Mouse (Mus musculus) urinary bladder, adult 2 months (tissue): Measurements from ENCODE around the gene Qrich2. TPM values are rescaled to one million over a fixed set of nuclear protein-coding genes. Genes with fewer than 3 reads are reported as not detected.
A peak's percentile ranks its signal among the peaks of the same experiment; 100 is the strongest.
"Not testable (repeated sequence)": the region's sequence is repeated elsewhere in the genome, so short reads cannot be mapped to it uniquely, and the experiment has no call there.

Experiments used
- DNase-seq: peaks from one replicate; pipeline ENCODE4 v3.0.0; 2022; ENCODE audit warnings: low spot score
- polyA plus RNA-seq: library from polyadenylated mRNA; depleted of rRNA; stranded (reverse); fragments of >200 nt; gene quantifications from 2 replicates; pipeline ENCODE4 v1.2.3, GENCODE M21; 2012

Qrich2 gene
- polyA plus RNA-seq, 1 experiment: 0.12 TPM

GRCm38 (mm10) chr11:116430723-116431427 is 35.2 kb downstream of the Qrich2 start:
- no peak for DNase-seq

DNA sequence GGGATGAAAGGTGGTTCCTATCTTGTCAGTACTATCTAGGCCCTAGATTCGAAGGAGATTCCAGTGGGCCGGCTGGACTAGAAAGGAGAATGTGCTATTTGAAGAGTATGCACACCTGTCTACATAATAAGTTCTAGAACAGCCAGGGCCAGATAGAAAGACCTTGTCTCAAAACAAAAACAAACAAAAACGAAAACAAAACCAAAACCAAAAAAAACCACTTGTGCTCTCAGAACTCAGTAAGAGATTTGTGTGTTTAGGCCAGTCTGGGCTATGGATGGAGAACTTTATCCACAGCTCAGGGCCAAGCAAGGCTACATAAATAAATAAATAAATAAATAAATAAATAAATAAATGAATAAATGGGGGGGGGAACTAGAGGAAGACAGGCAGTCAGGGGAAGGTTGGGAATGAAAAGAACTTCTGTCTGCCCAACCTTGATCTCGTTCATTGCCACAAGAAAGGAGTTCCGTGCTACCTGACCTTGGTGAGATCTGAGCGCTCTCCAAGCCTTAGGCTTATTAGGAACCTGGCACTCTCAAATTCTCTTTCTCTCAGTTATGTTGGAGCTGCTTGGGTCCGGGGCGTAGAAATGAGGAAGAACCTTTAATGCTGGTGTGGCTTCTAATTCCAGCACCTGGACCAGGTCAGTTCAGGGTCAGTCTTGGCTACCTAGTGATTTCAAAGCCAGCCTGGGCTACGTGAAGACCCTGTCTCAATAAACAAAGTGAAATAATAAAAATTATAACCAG is 36.0 kb downstream of the Qrich2 start:
- DNase-seq: no peak

GRCm38 (mm10) chr11:116428872-116429859 is 36.9 kb downstream of the Qrich2 start:
- no peak for DNase-seq

GRCm38 (mm10) chr11:116426852-116427575 is 39.0 kb downstream of the Qrich2 start:
- DNase-seq: no peak

DNA sequence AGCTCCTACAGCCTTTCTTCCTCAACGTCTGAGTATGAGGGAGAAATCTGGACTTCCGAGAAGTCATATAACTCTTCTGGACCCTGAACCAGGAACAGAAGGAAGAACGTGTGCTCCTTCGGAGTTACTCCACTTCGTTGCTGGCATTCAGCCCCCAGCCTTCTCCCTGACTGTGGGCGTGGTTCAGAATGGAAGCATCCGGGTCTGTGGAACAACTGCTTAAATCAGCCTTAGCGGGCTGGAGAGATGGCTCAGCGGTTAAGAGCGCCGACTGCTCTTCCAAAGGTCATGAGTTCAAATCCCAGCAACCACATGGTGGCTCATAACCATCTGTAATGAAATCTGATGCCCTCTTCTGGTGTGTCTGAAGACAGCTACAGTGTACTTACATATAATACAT is 39.7 kb downstream of the Qrich2 start:
- not testable (repeated sequence) for DNase-seq

DNA sequence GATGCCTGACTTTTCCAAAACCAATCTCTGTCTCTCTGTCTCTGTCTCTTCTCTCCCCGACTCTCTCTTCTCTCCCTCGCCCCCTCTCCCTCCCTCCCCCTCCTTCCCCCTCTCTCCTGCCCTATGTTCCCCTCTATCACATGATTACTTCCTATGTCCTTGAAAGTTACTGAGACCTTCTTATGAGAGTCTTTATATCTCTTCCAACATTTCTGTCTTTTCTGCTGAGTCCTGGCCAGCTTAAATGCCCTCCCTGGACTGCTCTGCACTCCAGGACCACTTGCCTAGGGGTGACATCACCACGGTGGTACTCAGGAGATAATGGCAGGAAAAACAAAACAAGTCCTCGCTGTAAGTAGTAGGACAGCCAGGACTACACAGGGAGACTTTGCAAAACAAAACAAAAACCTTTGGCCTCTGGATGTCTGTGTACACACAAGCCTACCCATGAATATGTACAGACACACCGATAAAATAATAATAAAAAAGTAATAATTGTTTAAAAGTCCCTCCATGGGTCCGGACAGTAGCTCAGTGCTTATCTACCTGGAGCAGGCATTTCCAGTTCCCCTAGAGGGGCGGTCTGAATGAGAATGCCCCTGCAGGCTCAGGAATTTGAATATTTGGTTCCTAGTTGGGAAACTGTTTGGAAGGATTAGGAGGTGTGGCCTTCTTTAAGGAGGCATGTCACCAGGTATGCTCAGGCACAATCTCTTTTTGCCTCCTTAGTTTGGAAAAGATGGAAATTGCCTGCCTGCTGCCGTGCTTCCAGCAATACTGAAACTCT is 41.2 kb downstream of the Qrich2 start:
- DNase-seq: no peak

- DNase-seq: no peak
These were observed 42.0 kb downstream of the Qrich2 start for GRCm38 (mm10) chr11:116423782-116424620.

GRCm38 (mm10) chr11:116423214-116423613 is 42.8 kb downstream of the Qrich2 start:
- no peak for DNase-seq

DNA sequence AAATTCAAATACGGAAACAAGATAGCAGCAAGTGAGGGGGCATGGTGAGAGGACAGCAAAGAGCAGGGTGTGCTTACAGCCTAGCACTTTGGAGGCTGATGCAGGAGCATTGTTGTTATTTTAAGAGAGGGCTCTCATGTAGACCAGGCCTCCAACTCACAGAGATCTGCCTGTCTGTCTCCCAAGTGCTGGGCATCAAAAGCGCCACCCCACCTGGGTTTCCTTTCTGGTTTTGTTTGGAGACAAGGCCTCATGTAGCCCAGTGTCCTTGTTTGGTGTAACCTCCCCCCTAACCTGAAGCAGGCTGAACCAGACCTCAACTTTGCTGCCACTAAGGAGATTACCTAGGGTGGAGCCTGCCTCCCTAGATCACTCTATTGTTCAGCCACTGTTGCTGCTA is 43.5 kb downstream of the Qrich2 start:
- no peak for DNase-seq

DNA sequence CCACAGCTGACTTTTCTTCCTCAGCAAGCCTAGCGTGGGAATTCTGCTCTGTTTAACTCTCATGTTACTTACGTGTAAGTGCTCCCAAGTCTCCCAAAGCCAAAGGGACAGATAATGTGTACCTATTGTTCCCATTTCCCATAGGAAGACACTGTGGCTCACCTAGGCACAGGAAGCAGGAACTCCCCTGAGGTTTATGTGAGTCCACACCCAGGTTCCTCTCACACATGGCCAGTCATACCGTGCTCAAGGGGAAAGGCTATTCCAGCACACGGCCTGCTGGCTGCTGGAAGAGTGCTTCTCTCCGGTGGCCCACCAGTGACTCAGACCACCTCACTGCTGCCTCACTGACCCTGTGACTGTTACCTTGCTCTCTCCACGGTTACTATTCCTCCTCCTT is 44.9 kb downstream of the Qrich2 start:
- no peak for DNase-seq

- DNase-seq: no peak
These were observed 47.1 kb downstream of the Qrich2 start for GRCm38 (mm10) chr11:116418841-116419462.

- DNase-seq: no peak
These were observed 47.7 kb downstream of the Qrich2 start for GRCm38 (mm10) chr11:116418194-116418840.

DNA sequence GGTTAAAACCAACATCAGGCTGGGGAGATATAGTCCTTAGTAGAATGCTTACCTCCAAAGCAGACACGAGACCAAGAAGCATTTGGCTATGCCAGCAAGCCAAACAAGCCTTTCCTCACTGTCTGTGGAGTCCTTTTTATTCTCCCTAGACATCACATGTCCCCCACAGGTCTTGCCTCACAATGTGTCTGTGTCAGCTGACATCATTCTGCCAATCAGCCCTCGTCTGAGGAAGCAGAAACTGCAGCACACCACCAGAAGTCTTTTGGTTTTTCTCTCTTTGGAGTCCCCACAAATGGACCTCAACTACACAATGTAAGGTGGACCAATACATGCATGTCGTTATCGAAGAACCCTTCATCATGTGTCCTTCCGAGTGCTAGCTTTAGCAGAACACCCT is 49.0 kb downstream of the Qrich2 start:
- DNase-seq: no peak

DNA sequence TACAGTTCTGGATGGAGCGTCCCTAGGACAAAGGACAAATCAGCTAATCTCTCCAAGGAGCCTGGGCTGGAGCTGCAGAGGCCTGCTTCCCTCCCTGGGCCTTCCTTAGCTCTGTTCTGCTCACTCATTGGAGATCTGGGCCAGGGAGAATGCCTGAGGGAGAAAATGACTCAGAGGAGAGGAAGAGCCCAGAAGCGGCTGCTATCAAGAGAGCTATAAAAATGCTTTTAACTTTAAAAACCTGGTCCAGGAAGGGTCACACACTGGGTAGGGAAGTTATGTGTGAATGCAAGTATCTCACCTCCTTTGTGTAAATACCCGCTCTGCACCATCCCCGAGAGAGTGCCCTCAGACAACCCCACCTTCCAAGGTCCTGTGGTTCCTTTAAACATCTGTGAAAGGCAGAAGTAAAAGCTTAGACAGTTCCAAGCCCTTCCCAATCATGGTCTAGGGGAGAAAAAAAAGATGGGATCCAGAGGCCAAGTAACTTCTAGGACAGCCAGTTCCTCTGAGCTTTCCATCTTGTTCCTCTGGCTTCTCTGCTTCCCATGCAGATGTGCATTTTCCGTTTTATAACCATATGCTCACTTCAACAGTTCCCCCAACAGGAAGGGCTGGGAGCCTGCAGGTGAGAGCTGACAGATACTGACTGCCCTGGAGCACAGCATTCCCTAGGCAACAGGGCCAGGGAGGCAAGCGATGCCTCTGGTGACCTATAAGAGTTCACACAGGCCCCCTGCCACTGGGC is 49.7 kb downstream of the Qrich2 start:
- DNase-seq: no peak

GRCm38 (mm10) chr11:116413631-116414022 is 52.4 kb downstream of the Qrich2 start:
- no peak for DNase-seq

DNA sequence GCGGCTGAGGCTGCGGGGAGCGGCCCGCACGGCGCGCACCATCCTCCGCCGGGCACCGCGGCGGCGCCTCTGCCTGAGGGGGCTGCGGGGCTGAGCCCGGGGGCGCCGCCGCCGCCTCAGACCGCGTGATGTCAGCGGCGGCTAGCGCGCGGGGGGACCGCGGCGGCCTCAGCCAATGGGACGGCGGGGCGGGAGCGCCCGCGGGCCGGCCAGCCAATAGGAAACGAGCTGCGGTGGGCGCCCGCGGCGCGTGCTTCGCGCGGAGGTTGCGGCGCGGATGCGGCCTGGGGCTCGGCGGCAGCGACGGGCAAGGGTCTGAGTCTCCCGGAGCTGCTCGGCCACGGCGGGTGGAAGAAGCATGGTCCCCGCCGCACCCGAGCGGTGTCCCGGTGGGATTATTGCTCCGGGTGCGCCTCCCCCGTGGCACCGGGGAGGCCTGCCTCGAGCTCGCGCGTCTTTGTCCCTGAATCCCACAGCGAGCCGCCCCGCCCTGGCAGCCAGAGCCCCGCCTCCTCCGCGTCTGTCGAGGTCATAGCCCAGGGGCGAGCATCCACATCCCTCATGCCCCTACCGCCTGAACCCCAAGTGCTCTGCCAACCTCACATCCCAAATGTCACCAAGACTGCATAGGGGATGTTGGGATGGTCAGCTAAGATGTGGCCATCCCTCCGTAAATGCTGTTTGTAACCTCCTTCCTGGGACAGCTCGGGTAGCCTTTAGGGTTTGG is 53.0 kb downstream of the Qrich2 start, which contains the start of gene Rnf157:
Rnf157 (minus strand) TSS at position 129 of the 727 bp plus-strand sequence.
- peak; percentile 71 for DNase-seq
